ENCODE assay signal across 19 mouse cellular contexts in genomic region chr9:95696581-95696980, GRCm38 (mm10). TPM values are rescaled to one million over a fixed set of nuclear protein-coding genes. Genes with fewer than 3 reads are reported as not detected.
"Had no signal": no experiment of that assay in that cellular context is flagged by ENCODE, and none has a peak within 500 bp of the region (broad histone marks: within the 10 kb centered on the region; RNA-seq: fewer than 3 reads in every experiment).

No protein-coding gene starts in this region.

- H3K27me3 ChIP-seq: intestine, embryonic 15.5 days; limb, embryonic 12.5 days; limb, embryonic 15.5 days had no signal

- H3K9ac ChIP-seq: intestine, embryonic 15.5 days; limb, embryonic 12.5 days; limb, embryonic 15.5 days; liver, embryonic 14.5 days; liver, postnatal 0 days; lung, embryonic 14.5 days had no signal

- H3K36me3 ChIP-seq: intestine, embryonic 15.5 days; limb, embryonic 12.5 days; limb, embryonic 15.5 days had no signal

- H3K9me3 ChIP-seq: intestine, embryonic 15.5 days; limb, embryonic 12.5 days; limb, embryonic 15.5 days had no signal

- H3K4me3 ChIP-seq: intestine, embryonic 15.5 days; limb, embryonic 12.5 days; limb, embryonic 15.5 days had no signal

- H3K4me1 ChIP-seq: intestine, embryonic 15.5 days had no signal

- H3K4me2 ChIP-seq: intestine, embryonic 15.5 days; limb, embryonic 12.5 days; limb, embryonic 15.5 days; liver, embryonic 11.5 days; lung, embryonic 14.5 days had no signal

- DNase-seq: left cerebral cortex, postnatal 4 days; liver, postnatal 0 days; lung, embryonic 14.5 days; midbrain, embryonic 14.5 days; right cerebral cortex, adult 18-20 months; right cerebral cortex, postnatal 14 days; right cerebral cortex, postnatal 4 days; thymus, adult 2 months; thymus, postnatal 14 days; thymus, postnatal 4 days had no signal

- ATAC-seq: intestine, embryonic 15.5 days; liver, postnatal 0 days; lung, postnatal 0 days had no signal

- H3K27ac ChIP-seq: intestine, embryonic 15.5 days; kidney, postnatal 0 days; limb, embryonic 12.5 days; limb, embryonic 15.5 days; liver, embryonic 14.5 days; macrophage; stomach, postnatal 0 days had no signal

RNA-seq across cellular contexts. Expression of gene Trpc1, which starts 53.6 kb away (rescaled TPM):
- polyA plus RNA-seq: macrophage had no signal
